Mouse (Mus musculus) heart, adult 2 months (tissue): Measurements from ENCODE around the gene Il6ra. TPM values are rescaled to one million over a fixed set of nuclear protein-coding genes. Genes with fewer than 3 reads are reported as not detected.

Source experiments
- DNase-seq, 2 experiments: peaks; one replicate each; pipeline ENCODE4 v3.0.0; 2021
- H3K27ac ChIP-seq: fragments of 200-600 bp; 2 replicates; pipeline ENCODE4 v1.8.1; 2022
- H3K27me3 ChIP-seq: fragments of 200-500 bp; 2 replicates; pipeline ENCODE4 v1.6.1; 2012; ENCODE audit warnings: mild to moderate bottlenecking, low read length, inconsistent platforms, mixed read lengths; ENCODE audit not compliant: control insufficient read depth, insufficient read depth
- H3K36me3 ChIP-seq: fragments of 200-500 bp; 2 replicates; pipeline ENCODE4 v1.6.1; 2012; ENCODE audit warnings: low read length, inconsistent platforms; ENCODE audit not compliant: control insufficient read depth, insufficient read depth
- H3K4me1 ChIP-seq: fragments of 200-500 bp; 2 replicates; pipeline ENCODE4 v1.6.1; 2011; ENCODE audit warnings: low read length; ENCODE audit not compliant: control insufficient read depth, insufficient read depth
- H3K4me3 ChIP-seq: fragments of 200-600 bp; 2 replicates; pipeline ENCODE4 v1.8.1; 2022
- H3K79me2 ChIP-seq: fragments of 200-500 bp; replicated peaks from 2 replicates; pipeline ENCODE4 v1.6.1; 2012; ENCODE audit warnings: mild to moderate bottlenecking, inconsistent platforms, low read length, moderate library complexity, mixed read lengths; ENCODE audit not compliant: control insufficient read depth, insufficient read depth
- H3K9ac ChIP-seq: fragments of 200-500 bp; 2 replicates; pipeline ENCODE4 v1.6.1; 2012; ENCODE audit warnings: low read depth, mild to moderate bottlenecking, control low read depth, inconsistent platforms, low read length, mixed read lengths
- CTCF ChIP-seq: fragments of 200-600 bp; IDR thresholded peaks from 2 replicates; pipeline ENCODE4 v1.8.1; 2022; ENCODE audit warnings: antibody characterized with exemption, mild to moderate bottlenecking, moderate library complexity
- EP300 ChIP-seq: fragments of 200-500 bp; IDR thresholded peaks from 2 replicates; pipeline ENCODE4 v1.6.1; 2011; ENCODE audit warnings: low read depth, low read length, control low read depth; ENCODE audit not compliant: insufficient read depth
- POLR2A ChIP-seq: fragments of 200-500 bp; IDR thresholded peaks from 2 replicates; pipeline ENCODE4 v1.6.1; 2011; ENCODE audit warnings: mild to moderate bottlenecking, low read depth, low read length, control low read depth; ENCODE audit not compliant: insufficient read depth
- WGBS: fragments of 180-500 bp; shearing (Covaris S2); methylation state at CpG from one replicate; pipeline ENCODE4 v1.1.7; 2018; 5-methylcytosine and 5-hydroxymethylcytosine counted together
- intact Hi-C: fragments of 180-260 bp; cut with DNase I; formaldehyde crosslinking; loops from one replicate; pipeline ENCODE4 v1.15.1; 2025
- polyA plus RNA-seq: library from polyadenylated mRNA; depleted of rRNA; stranded (reverse); fragments of >200 nt; gene quantifications from 2 replicates; pipeline ENCODE4 v1.2.3, GENCODE M21; 2012
- total RNA-seq, 2 experiments: library from RNA; stranded (reverse); gene quantifications; 2 replicates each; pipeline ENCODE4 v1.2.3; 2021

Gene Il6ra
- total and polyA plus RNA-seq, 3 experiments: 2.8 to 4.8 (median 4.3) TPM

- intact Hi-C loops: no loop called here
- H3K4me1 ChIP-seq: peaks cover 1% of the 10 kb centered on the region; the same call in 1 of the 2 replicates
- H3K36me3 ChIP-seq: no peaks in the 10 kb centered on the region
- H3K9ac ChIP-seq: no peak overlapping the region
- H3K79me2 ChIP-seq: no peaks in the 10 kb centered on the region
- no peak overlapping the region for H3K27ac ChIP-seq
- no peak for TF ChIP-seq CTCF
- no peak for TF ChIP-seq POLR2A
- no peak for TF ChIP-seq EP300
- no peak overlapping the region for H3K4me3 ChIP-seq
- WGBS: 64% methylated on average over 9 of the region's 9 CpGs
- peak in 1 of 2 experiments; percentile 51 for DNase-seq
- H3K27me3 ChIP-seq: no peaks in the 10 kb centered on the region
Observed at GRCm38 (mm10) chr3:89942894-89943293, 29.9 kb upstream of the Il6ra start.

- intact Hi-C loops: no loop called here
- Histone ChIP-seq H3K27ac (no peak overlapping the region), H3K9ac (no peak overlapping the region), H3K27me3 (no peaks in the 10 kb centered on the region), H3K4me3 (no peak overlapping the region), H3K4me1 (peaks cover 1% of the 10 kb centered on the region; the same call in 1 of the 2 replicates), H3K79me2 (no peaks in the 10 kb centered on the region), H3K36me3 (no peaks in the 10 kb centered on the region)
- DNase-seq: no peak
- TF ChIP-seq EP300 (no peak), POLR2A (no peak), CTCF (no peak)
- 93% methylated on average over 3 of the region's 3 CpGs for WGBS
Observed at GRCm38 (mm10) chr3:89936495-89936894, 23.5 kb upstream of the Il6ra start.

- intact Hi-C loops: no loop called here
- 94% methylated on average over 2 of the region's 2 CpGs for WGBS
- Histone ChIP-seq H3K79me2 (no peaks in the 10 kb centered on the region), H3K36me3 (no peaks in the 10 kb centered on the region), H3K4me1 (no peaks in the 10 kb centered on the region), H3K9ac (no peak overlapping the region), H3K4me3 (no peak overlapping the region), H3K27me3 (no peaks in the 10 kb centered on the region), H3K27ac (no peak overlapping the region)
- no peak for DNase-seq
- no peak for TF ChIP-seq POLR2A
- TF ChIP-seq CTCF: no peak
- TF ChIP-seq EP300: no peak
Observed at GRCm38 (mm10) chr3:89932925-89933324, 19.9 kb upstream of the Il6ra start.

GRCm38 (mm10) chr3:89928956-89929355, 16.0 kb upstream of the Il6ra start:
- Histone ChIP-seq H3K4me3 (no peak overlapping the region), H3K4me1 (no peaks in the 10 kb centered on the region), H3K27me3 (no peaks in the 10 kb centered on the region), H3K36me3 (no peaks in the 10 kb centered on the region), H3K79me2 (no peaks in the 10 kb centered on the region), H3K9ac (no peak overlapping the region), H3K27ac (no peak overlapping the region)
- DNase-seq: no peak
- TF ChIP-seq CTCF (no peak), POLR2A (no peak), EP300 (no peak)
- intact Hi-C loops: no loop called here
- 58% methylated on average over 4 of the region's 4 CpGs for WGBS

GRCm38 (mm10) chr3:89926440-89926839, 13.4 kb upstream of the Il6ra start:
- 100% methylated on average over 1 of the region's 1 CpGs for WGBS
- no peak for DNase-seq
- no peaks in the 10 kb centered on the region for H3K27me3 ChIP-seq
- no peak overlapping the region for H3K4me3 ChIP-seq
- no peaks in the 10 kb centered on the region for H3K36me3 ChIP-seq
- no peaks in the 10 kb centered on the region for H3K4me1 ChIP-seq
- no peak overlapping the region for H3K9ac ChIP-seq
- H3K27ac ChIP-seq: no peak overlapping the region
- TF ChIP-seq POLR2A: no peak
- TF ChIP-seq CTCF: peak; percentile 52
- TF ChIP-seq EP300: no peak
- no peaks in the 10 kb centered on the region for H3K79me2 ChIP-seq
- intact Hi-C loops: no loop called here

GRCm38 (mm10) chr3:89920711-89921110, 7.7 kb upstream of the Il6ra start:
- H3K9ac ChIP-seq: no peak overlapping the region
- no peak overlapping the region for H3K4me3 ChIP-seq
- no peaks in the 10 kb centered on the region for H3K36me3 ChIP-seq
- H3K4me1 ChIP-seq: no peaks in the 10 kb centered on the region
- no peak for DNase-seq
- no peaks in the 10 kb centered on the region for H3K79me2 ChIP-seq
- no peak for TF ChIP-seq CTCF
- no peak for TF ChIP-seq POLR2A
- no peak for TF ChIP-seq EP300
- H3K27me3 ChIP-seq: no peaks in the 10 kb centered on the region
- WGBS: 64% methylated on average over 6 of the region's 6 CpGs
- intact Hi-C loops: no loop called here
- no peak overlapping the region for H3K27ac ChIP-seq
